Mouse (Mus musculus) thymus, adult 18-20 months (tissue): Measurements from ENCODE around the gene Irs2.

Source experiments
- DNase-seq, 2 experiments: peaks; one replicate each; pipeline ENCODE4 v3.0.0; 2022; ENCODE audit warnings: mixed read lengths in 2 of 2

The Irs2 gene

GRCm38 (mm10) chr8:10945939-10946740, 62.1 kb downstream of the Irs2 start:
- peak; percentile 79 to 83 for DNase-seq

DNA sequence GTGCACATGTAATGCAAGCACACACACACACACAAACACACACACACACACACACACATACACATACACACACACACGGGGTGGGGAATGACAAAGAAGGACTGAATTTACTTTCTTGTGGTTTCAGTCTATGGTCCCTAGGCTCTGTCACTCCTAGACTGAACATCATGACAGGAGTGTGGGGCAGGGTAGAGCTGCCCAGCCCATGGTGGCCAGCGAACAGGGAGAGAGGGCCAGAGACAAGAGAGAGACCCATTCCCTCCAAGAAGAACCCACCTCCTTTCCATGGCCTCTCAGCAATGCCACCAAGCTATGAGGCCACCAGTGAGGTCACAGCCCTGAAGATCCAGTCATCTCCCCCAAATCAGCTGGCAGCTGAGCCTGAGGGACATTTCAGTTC, 62.8 kb downstream of the Irs2 start:
- DNase-seq: no peak

GRCm38 (mm10) chr8:10943314-10944060, 64.8 kb downstream of the Irs2 start:
- DNase-seq: no peak

DNA sequence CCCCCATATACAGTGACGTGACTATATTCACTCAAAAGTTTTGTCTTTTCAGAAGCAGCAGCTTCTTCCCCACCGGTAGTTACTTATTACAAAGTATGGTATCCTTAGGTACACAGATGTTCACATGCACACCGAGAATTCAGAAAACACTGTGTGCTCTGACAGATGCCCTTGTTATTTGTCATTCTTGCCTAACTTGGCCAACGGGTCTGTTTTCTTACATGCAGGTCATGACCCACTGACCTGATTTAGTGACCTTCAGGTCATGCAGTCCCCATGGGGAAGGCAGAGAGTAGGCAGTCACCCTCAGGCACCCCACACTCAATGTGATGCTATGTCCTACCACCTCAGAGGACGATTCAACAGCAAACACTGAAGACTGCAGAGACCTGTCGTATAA, 68.4 kb downstream of the Irs2 start:
- no peak for DNase-seq

DNA sequence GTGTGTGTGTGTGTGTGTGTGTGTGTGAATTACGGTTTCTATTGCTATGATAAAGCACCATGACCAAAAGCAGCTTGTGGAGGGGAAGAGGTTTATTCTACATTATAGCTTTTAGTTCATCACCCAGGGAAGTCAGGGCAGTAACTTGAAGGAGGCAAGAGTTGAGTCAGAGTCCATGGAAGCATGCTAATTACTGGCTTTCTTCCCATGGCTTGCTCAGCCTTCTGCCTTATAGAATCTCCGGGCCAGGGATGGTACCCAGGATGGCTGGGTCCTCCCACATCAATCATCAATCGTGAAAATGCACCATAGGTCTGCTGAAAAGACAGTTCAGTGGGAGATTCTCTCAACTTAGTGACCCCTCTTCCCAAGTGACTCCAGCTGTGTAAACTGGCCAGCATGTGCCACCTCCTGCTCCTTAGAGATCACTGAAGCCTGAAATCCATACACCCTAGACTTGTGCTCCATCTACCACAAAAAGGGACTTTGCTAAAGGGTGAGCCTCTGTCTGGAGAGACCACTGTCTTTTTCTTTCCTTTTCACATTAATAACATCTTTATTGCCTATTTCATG, 69.0 kb downstream of the Irs2 start:
- DNase-seq: no peak

DNA sequence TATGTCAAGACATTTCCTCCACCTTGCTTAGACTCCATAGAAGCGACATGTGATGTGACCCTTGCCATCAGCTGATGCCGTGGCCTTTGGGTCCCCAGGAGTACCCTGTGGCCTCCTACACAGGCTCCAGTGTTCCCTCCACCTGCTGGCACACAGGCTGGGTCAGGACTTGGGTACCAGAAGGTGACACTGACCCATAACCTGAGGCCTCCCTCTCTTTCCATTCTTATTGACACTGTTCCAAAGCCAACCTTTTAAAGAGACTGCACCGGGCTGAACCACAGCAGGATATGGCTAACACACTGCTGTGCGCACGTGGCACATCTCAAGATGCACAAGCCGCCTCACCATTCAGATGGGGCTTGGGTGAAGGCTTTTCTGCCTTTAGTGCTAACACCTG, 70.0 kb downstream of the Irs2 start:
- DNase-seq: no peak

DNA sequence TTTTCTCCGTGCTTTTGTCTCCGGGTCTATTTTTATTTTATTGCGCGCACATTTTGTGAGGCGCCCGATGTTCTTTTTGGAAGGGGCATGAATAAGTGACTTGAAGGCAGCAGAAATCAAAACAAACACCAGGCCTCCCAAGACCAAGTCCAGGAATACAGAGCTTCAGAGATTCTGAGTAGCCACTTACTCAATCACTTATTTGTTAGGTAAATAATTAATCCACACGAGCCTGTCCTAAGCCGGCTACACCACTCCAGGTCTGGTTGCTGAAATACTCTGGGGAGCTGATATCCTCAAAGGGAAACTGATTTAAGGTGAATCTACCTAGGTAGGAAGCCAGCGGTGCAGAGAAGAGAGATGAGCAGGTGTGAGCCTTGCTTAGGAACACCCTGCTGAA, 71.6 kb downstream of the Irs2 start:
- no peak for DNase-seq

- no peak for DNase-seq
Measured at GRCm38 (mm10) chr8:10935231-10935630, 73.0 kb downstream of the Irs2 start.
